Mouse (Mus musculus): ENCODE results near the gene Tmprss6.

- TF ChIP-seq GATA1 (IDR thresholded peaks at IDR 0.05; ENCODE audit: low read length) (no peak), TAL1 (IDR thresholded peaks at IDR 0.05; ENCODE audit: low read length) (no peak)
Measured at GRCm38 (mm10) chr15:78515759-78516158, 47.3 kb upstream of the Tmprss6 start.
